30 mouse cellular contexts compared by ENCODE assay signal in genomic region chr15:92495465-92496174, GRCm38 (mm10).
DNase-seq lines count a peak whose midpoint lies in the region; ATAC-seq and TF ChIP-seq lines count a peak whose summit lies in the region.
"Had no signal": no experiment of that assay in that cellular context is flagged by ENCODE, and none has a peak within 500 bp of the region (broad histone marks: within the 10 kb centered on the region; RNA-seq: fewer than 3 reads in every experiment).

No protein-coding gene starts in this region.

- no peaks in the 10 kb centered on the region for H3K36me3 ChIP-seq in forebrain, embryonic 16.5 days (ENCODE audit: control insufficient read depth, insufficient read depth)
- no peaks in the 10 kb centered on the region for H3K36me3 ChIP-seq in forebrain, embryonic 11.5 days (ENCODE audit: control insufficient read depth, insufficient read depth, low read length)
- H3K36me3 ChIP-seq in midbrain, embryonic 11.5 days (ENCODE audit: control insufficient read depth, insufficient read depth, low read length), result no peaks in the 10 kb centered on the region
- no peaks in the 10 kb centered on the region for H3K36me3 ChIP-seq in midbrain, postnatal 0 days (ENCODE audit: insufficient read depth, low read length)
- H3K36me3 ChIP-seq in liver, postnatal 0 days (replicated peaks; ENCODE audit: insufficient read depth, low read length), result no peaks in the 10 kb centered on the region
- H3K36me3 ChIP-seq: embryonic facial prominence, embryonic 12.5 days; G1E; heart, embryonic 12.5 days; neural tube, embryonic 12.5 days had no signal

- 50% methylated on average over 12 of the region's 12 CpGs for WGBS in forebrain, embryonic 16.5 days
- WGBS in forebrain, embryonic 11.5 days, result 68% methylated on average over 12 of the region's 12 CpGs
- 53% methylated on average over 12 of the region's 12 CpGs for WGBS in midbrain, embryonic 11.5 days
- WGBS in midbrain, postnatal 0 days, result 43% methylated on average over 12 of the region's 12 CpGs
- 72% methylated on average over 12 of the region's 12 CpGs for WGBS in liver, postnatal 0 days (ENCODE audit: insufficient replicate concordance)

- H3K4me3 ChIP-seq in forebrain, embryonic 16.5 days (replicated peaks; ENCODE audit: low read length), result no peak overlapping the region
- H3K4me3 ChIP-seq in forebrain, embryonic 11.5 days (ENCODE audit: low read depth, low read length), result no peak overlapping the region
- H3K4me3 ChIP-seq in midbrain, embryonic 11.5 days (ENCODE audit: low read depth, low read length), result no peak overlapping the region
- no peak overlapping the region for H3K4me3 ChIP-seq in midbrain, postnatal 0 days (ENCODE audit: low read depth, low read length)
- no peak overlapping the region for H3K4me3 ChIP-seq in liver, postnatal 0 days (ENCODE audit: low read depth, low read length)
- H3K4me3 ChIP-seq: embryonic facial prominence, embryonic 12.5 days; heart, adult 2 months; heart, embryonic 12.5 days; myocyte; neural tube, embryonic 12.5 days had no signal

- TF ChIP-seq CTCF in midbrain, postnatal 0 days (IDR thresholded peaks at IDR 0.05), result no peak
- no peak for TF ChIP-seq CTCF in liver, postnatal 0 days (IDR thresholded peaks at IDR 0.05; ENCODE audit: low read depth)

- H3K27me3 ChIP-seq in forebrain, embryonic 16.5 days (replicated peaks; ENCODE audit: control insufficient read depth, insufficient read depth, low read length), result no peaks in the 10 kb centered on the region
- no peaks in the 10 kb centered on the region for H3K27me3 ChIP-seq in forebrain, embryonic 11.5 days (ENCODE audit: control insufficient read depth, insufficient read depth, low read length)
- no peaks in the 10 kb centered on the region for H3K27me3 ChIP-seq in midbrain, embryonic 11.5 days (ENCODE audit: control insufficient read depth, insufficient read depth, low read length)
- no peaks in the 10 kb centered on the region for H3K27me3 ChIP-seq in midbrain, postnatal 0 days (ENCODE audit: insufficient read depth, low read length)
- no peaks in the 10 kb centered on the region for H3K27me3 ChIP-seq in liver, postnatal 0 days (ENCODE audit: insufficient read depth, low read length)
- H3K27me3 ChIP-seq: embryonic facial prominence, embryonic 12.5 days; heart, embryonic 12.5 days; neural tube, embryonic 12.5 days had no signal

- peak; percentile 85 for ATAC-seq in forebrain, embryonic 16.5 days
- ATAC-seq in forebrain, embryonic 11.5 days (replicated peaks; ENCODE audit: low FRiP score), result no peak
- ATAC-seq in midbrain, embryonic 11.5 days (ENCODE audit: low FRiP score), result peak; percentile 84
- no peak for ATAC-seq in midbrain, postnatal 0 days (ENCODE audit: low FRiP score)
- ATAC-seq in liver, postnatal 0 days, result no peak
- ATAC-seq: inflammation-experienced regulatory T-cells, adult 6 months had no signal

- H3K9ac ChIP-seq in forebrain, embryonic 16.5 days (replicated peaks; ENCODE audit: low read depth, low read length), result no peak overlapping the region
- H3K9ac ChIP-seq in forebrain, embryonic 11.5 days (ENCODE audit: low read length), result no peak overlapping the region
- H3K9ac ChIP-seq in midbrain, embryonic 11.5 days (ENCODE audit: low read length), result no peak overlapping the region
- H3K9ac ChIP-seq in midbrain, postnatal 0 days (replicated peaks; ENCODE audit: low read length, poor library complexity, severe bottlenecking), result no peak overlapping the region
- H3K9ac ChIP-seq in liver, postnatal 0 days (replicated peaks), result no peak overlapping the region
- H3K9ac ChIP-seq: embryonic facial prominence, embryonic 12.5 days; heart, embryonic 12.5 days; liver, embryonic 14.5 days; lung, embryonic 14.5 days; neural tube, embryonic 12.5 days had no signal

- peak; percentile 18 for DNase-seq in embryo, embryonic 10.5 days (ENCODE audit: low spot score)
- DNase-seq in embryo, embryonic 9.5 days (ENCODE audit: extremely low spot score), result no peak
- no peak for DNase-seq in forebrain, embryonic 11.5 days (ENCODE audit: low spot score)
- DNase-seq in midbrain, embryonic 11.5 days (ENCODE audit: low spot score, missing footprints), result no peak
- no peak for DNase-seq in midbrain, postnatal 0 days (ENCODE audit: low spot score)
- DNase-seq in liver, postnatal 0 days, result no peak
- DNase-seq: adrenal gland, postnatal 10 days; cerebellum, adult 11 months; cerebellum, adult 9-10 months; cerebellum, postnatal 36 days; heart, adult 2 months; heart, postnatal 4 days; kidney, adult 11 months; kidney, postnatal 14 days; layer of hippocampus, adult 9-11 months; liver; lung, embryonic 14.5 days; lung, postnatal 14 days; right cerebral cortex, adult 18-20 months; thymus, adult 18-20 months; thymus, postnatal 25 days had no signal

- H3K4me2 ChIP-seq in forebrain, embryonic 16.5 days (ENCODE audit: low read length), result no peak overlapping the region
- H3K4me2 ChIP-seq in forebrain, embryonic 11.5 days (ENCODE audit: low read depth, low read length, severe bottlenecking), result no peak overlapping the region
- H3K4me2 ChIP-seq in midbrain, embryonic 11.5 days, result no peak overlapping the region
- H3K4me2 ChIP-seq in midbrain, postnatal 0 days (ENCODE audit: low read depth, low read length, poor library complexity, severe bottlenecking), result no peak overlapping the region
- H3K4me2 ChIP-seq in liver, postnatal 0 days (ENCODE audit: low read depth, low read length), result no peak overlapping the region
- H3K4me2 ChIP-seq: embryonic facial prominence, embryonic 12.5 days; heart, embryonic 12.5 days; lung, embryonic 14.5 days; neural tube, embryonic 12.5 days had no signal

- H3K4me1 ChIP-seq in forebrain, embryonic 16.5 days (replicated peaks; ENCODE audit: control insufficient read depth, insufficient read depth, low read length), result no peaks in the 10 kb centered on the region; the same call in none of the 2 replicates
- H3K4me1 ChIP-seq in forebrain, embryonic 11.5 days (replicated peaks; ENCODE audit: control insufficient read depth, insufficient read depth, low read length), result no peaks in the 10 kb centered on the region
- H3K4me1 ChIP-seq in midbrain, embryonic 11.5 days (ENCODE audit: control insufficient read depth, insufficient read depth, low read length), result no peaks in the 10 kb centered on the region; the same call in 1 of the 2 replicates
- no peaks in the 10 kb centered on the region for H3K4me1 ChIP-seq in midbrain, postnatal 0 days (ENCODE audit: insufficient read depth, low read length)
- no peaks in the 10 kb centered on the region for H3K4me1 ChIP-seq in liver, postnatal 0 days (ENCODE audit: insufficient read depth)
- H3K4me1 ChIP-seq: embryonic facial prominence, embryonic 12.5 days; heart, embryonic 12.5 days; neural tube, embryonic 12.5 days had no signal

- no peak overlapping the region for H3K27ac ChIP-seq in forebrain, embryonic 16.5 days (ENCODE audit: low read length)
- no peak overlapping the region for H3K27ac ChIP-seq in forebrain, embryonic 11.5 days (ENCODE audit: low read depth, low read length)
- H3K27ac ChIP-seq in midbrain, embryonic 11.5 days (ENCODE audit: low read depth, low read length), result peak overlapping the region; percentile 2; the same call in 1 of the 2 replicates
- H3K27ac ChIP-seq in midbrain, postnatal 0 days (ENCODE audit: low read depth, low read length), result no peak overlapping the region
- H3K27ac ChIP-seq in liver, postnatal 0 days (ENCODE audit: low read depth), result no peak overlapping the region
- H3K27ac ChIP-seq: embryonic facial prominence, embryonic 12.5 days; heart, adult 2 months; liver, embryonic 14.5 days; neural tube, embryonic 12.5 days; stomach, postnatal 0 days had no signal

- TF ChIP-seq EP300 in liver, postnatal 0 days (IDR thresholded peaks at IDR 0.05; ENCODE audit: low read depth), result no peak

- H3K9me3 ChIP-seq in forebrain, embryonic 16.5 days (ENCODE audit: control insufficient read depth, low read length), result no peaks in the 10 kb centered on the region
- no peaks in the 10 kb centered on the region for H3K9me3 ChIP-seq in forebrain, embryonic 11.5 days (ENCODE audit: control insufficient read depth, low read length)
- H3K9me3 ChIP-seq in midbrain, embryonic 11.5 days (ENCODE audit: control insufficient read depth, low read length), result no peaks in the 10 kb centered on the region
- no peaks in the 10 kb centered on the region for H3K9me3 ChIP-seq in midbrain, postnatal 0 days (ENCODE audit: low read length)
- H3K9me3 ChIP-seq in liver, postnatal 0 days (ENCODE audit: low read length), result no peaks in the 10 kb centered on the region
- H3K9me3 ChIP-seq: embryonic facial prominence, embryonic 12.5 days; heart, embryonic 12.5 days; neural tube, embryonic 12.5 days had no signal

Comparison
In these comparisons a context has a peak if more than half of its experiments do, and no peak if none do; other contexts are left out.
1. ATAC-seq: peak in forebrain, embryonic 16.5 days (single experiment) and midbrain, embryonic 11.5 days (single experiment); none in forebrain, embryonic 11.5 days (single experiment), midbrain, postnatal 0 days (single experiment) and liver, postnatal 0 days (single experiment).